Mouse (Mus musculus) neural tube, embryonic 11.5 days (tissue): Measurements from ENCODE around the gene Myh1. TPM values are rescaled to one million over a fixed set of nuclear protein-coding genes. Genes with fewer than 3 reads are reported as not detected.

Experiments used
- ATAC-seq: fragments of 200-750 bp; cut with Nextera tagmentation; 2 replicates; pipeline ENCODE4 v1.8.0; 2017; ENCODE audit warnings: moderate number of reproducible peaks, mild to moderate bottlenecking, moderate TSS enrichment, moderate library complexity; ENCODE audit not compliant: insufficient read depth, low FRiP score, low TSS enrichment
- DNase-seq: peaks from one replicate; pipeline ENCODE4 v3.0.0-alpha.2; 2015; ENCODE audit warnings: low spot score
- H3K27ac ChIP-seq: fragments of 300-500 bp; sonication (generic); 2 replicates; pipeline ENCODE4 v1.5.1; 2014; ENCODE audit warnings: low read depth, mild to moderate bottlenecking, low read length
- H3K27me3 ChIP-seq: fragments of 300-500 bp; sonication (generic); 2 replicates; pipeline ENCODE4 v1.6.1; 2014; ENCODE audit warnings: mild to moderate bottlenecking, low read length, mixed read lengths; ENCODE audit not compliant: control insufficient read depth, insufficient read depth
- H3K36me3 ChIP-seq: fragments of 300-500 bp; sonication (generic); 2 replicates; pipeline ENCODE4 v1.6.1; 2014; ENCODE audit warnings: mild to moderate bottlenecking, low read length, moderate library complexity, mixed read lengths; ENCODE audit not compliant: control insufficient read depth, insufficient read depth
- H3K4me1 ChIP-seq: fragments of 300-500 bp; sonication (generic); 2 replicates; pipeline ENCODE4 v1.6.1; 2014; ENCODE audit warnings: low read length, mixed read lengths; ENCODE audit not compliant: control insufficient read depth, insufficient read depth
- H3K4me2 ChIP-seq: fragments of 300-500 bp; sonication (generic); 2 replicates; pipeline ENCODE4 v1.6.1; 2014; ENCODE audit warnings: low read depth, mild to moderate bottlenecking, moderate library complexity
- H3K4me3 ChIP-seq: fragments of 300-500 bp; sonication (generic); 2 replicates; pipeline ENCODE4 v1.5.1; 2014; ENCODE audit warnings: low read depth, low read length
- H3K9ac ChIP-seq: fragments of 300-500 bp; sonication (generic); 2 replicates; pipeline ENCODE4 v1.6.1; 2014; ENCODE audit warnings: mild to moderate bottlenecking, low read length
- H3K9me3 ChIP-seq: fragments of 300-500 bp; sonication (generic); 2 replicates; pipeline ENCODE4 v1.6.1; 2016; ENCODE audit warnings: low read length; ENCODE audit not compliant: control insufficient read depth
- WGBS: fragments of 180-500 bp; shearing (Covaris S2); extraction: QIAGEN DNeasy Blood & Tissue Kit; methylation state at CpG from one replicate; pipeline ENCODE4 v1.1.7; 2014; 5-methylcytosine and 5-hydroxymethylcytosine counted together
- polyA plus RNA-seq: library from polyadenylated mRNA; unstranded; fragments of >200 nt; fragmentation: Nextera tagmentation; extraction: Ambion mirVana; gene quantifications from 2 replicates; pipeline ENCODE4 v1.2.1, GENCODE M21; 2014

Gene Myh1
- polyA plus RNA-seq, 1 experiment from 2014 or later: 0.07 TPM

- 87% methylated on average over 6 of the region's 6 CpGs for WGBS
- Histone ChIP-seq H3K27me3 (no peaks in the 10 kb centered on the region), H3K9ac (no peak overlapping the region), H3K9me3 (no peaks in the 10 kb centered on the region), H3K36me3 (no peaks in the 10 kb centered on the region), H3K4me1 (no peaks in the 10 kb centered on the region), H3K4me2 (no peak overlapping the region), H3K4me3 (no peak overlapping the region), H3K27ac (no peak overlapping the region)
- no peak for ATAC-seq
- DNase-seq: no peak
Measured at GRCm38 (mm10) chr11:67241051-67241450, 41.2 kb downstream of the Myh1 start.

GRCm38 (mm10) chr11:67253691-67254090 lies 53.8 kb downstream of the Myh1 start:
- WGBS: 89% methylated on average over 4 of the region's 4 CpGs
- no peak overlapping the region for H3K27ac ChIP-seq
- no peaks in the 10 kb centered on the region for H3K4me1 ChIP-seq
- no peaks in the 10 kb centered on the region for H3K36me3 ChIP-seq
- no peak for ATAC-seq
- H3K4me2 ChIP-seq: no peak overlapping the region
- no peaks in the 10 kb centered on the region for H3K27me3 ChIP-seq
- no peak overlapping the region for H3K4me3 ChIP-seq
- no peak for DNase-seq
- no peaks in the 10 kb centered on the region for H3K9me3 ChIP-seq
- H3K9ac ChIP-seq: no peak overlapping the region

GRCm38 (mm10) chr11:67257048-67257447 lies 57.2 kb downstream of the Myh1 start:
- Histone ChIP-seq H3K4me3 (no peak overlapping the region), H3K4me1 (no peaks in the 10 kb centered on the region), H3K4me2 (no peak overlapping the region), H3K27me3 (no peaks in the 10 kb centered on the region), H3K27ac (no peak overlapping the region), H3K9me3 (no peaks in the 10 kb centered on the region), H3K36me3 (no peaks in the 10 kb centered on the region), H3K9ac (no peak overlapping the region)
- DNase-seq: no peak
- 87% methylated on average over 7 of the region's 7 CpGs for WGBS
- no peak for ATAC-seq

- DNase-seq: no peak
- no peaks in the 10 kb centered on the region for H3K4me1 ChIP-seq
- no peaks in the 10 kb centered on the region for H3K36me3 ChIP-seq
- no peak overlapping the region for H3K4me3 ChIP-seq
- no peak overlapping the region for H3K27ac ChIP-seq
- H3K9ac ChIP-seq: no peak overlapping the region
- ATAC-seq: no peak
- no peaks in the 10 kb centered on the region for H3K27me3 ChIP-seq
- WGBS: 84% methylated on average over 6 of the region's 6 CpGs
- H3K9me3 ChIP-seq: no peaks in the 10 kb centered on the region
- no peak overlapping the region for H3K4me2 ChIP-seq
Measured at GRCm38 (mm10) chr11:67260956-67261355, 61.1 kb downstream of the Myh1 start.

Other genes with a start within 250 kb of the Myh1 start
- gene Tmem238l, start 243.4 kb upstream of the Myh1 start, polyA plus RNA-seq: not detected in 2 replicates
- 0.69 and 1.1 TPM in 2 replicates for gene Tmem220, start 174.9 kb upstream of the Myh1 start, polyA plus RNA-seq
- gene Adprm, start 147.5 kb upstream of the Myh1 start, polyA plus RNA-seq: 37.4 and 40.6 TPM in 2 replicates
- gene Sco1, start 147.4 kb upstream of the Myh1 start, polyA plus RNA-seq: 18.6 and 19.1 TPM in 2 replicates
- 29.9 and 32.0 TPM in 2 replicates for gene Myh3, start 121.8 kb upstream of the Myh1 start, polyA plus RNA-seq
- 0.04 TPM in 1 of 2 replicates, not detected in the other for gene Myh2, start 29.0 kb upstream of the Myh1 start, polyA plus RNA-seq
- gene Myh4, start 38.0 kb downstream of the Myh1 start, polyA plus RNA-seq: 0.16 and 0.20 TPM in 2 replicates
- gene Myh8, start 77.1 kb downstream of the Myh1 start, polyA plus RNA-seq: 2.4 and 2.8 TPM in 2 replicates
- gene Myh13, start 121.6 kb downstream of the Myh1 start, polyA plus RNA-seq: 0.38 TPM in 1 of 2 replicates, not detected in the other